Mouse (Mus musculus): ENCODE data around the gene Piezo1.

Piezo1 gene

DNA sequence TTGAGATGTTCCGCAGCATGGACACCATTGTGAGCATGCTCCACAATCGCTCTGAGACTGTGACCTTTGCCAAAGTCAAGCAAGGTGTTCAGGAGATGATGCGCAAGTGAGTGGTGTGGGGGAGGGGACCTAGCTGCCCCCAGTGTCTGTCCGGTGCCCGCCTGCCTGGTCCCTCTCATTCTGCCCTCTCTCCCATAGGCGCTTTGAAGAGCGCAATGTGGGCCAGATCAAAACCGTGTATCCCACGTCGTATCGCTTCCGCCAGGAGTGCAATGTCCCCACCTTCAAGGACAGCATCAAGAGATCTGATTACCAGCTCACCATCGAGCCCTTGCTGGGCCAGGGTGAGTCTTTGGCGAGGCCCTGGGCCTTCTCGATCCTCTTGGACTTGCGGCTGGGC, 18.9 kb upstream of the Piezo1 start:
- no peak for DNase-seq (ENCODE audit: low read depth)

DNA sequence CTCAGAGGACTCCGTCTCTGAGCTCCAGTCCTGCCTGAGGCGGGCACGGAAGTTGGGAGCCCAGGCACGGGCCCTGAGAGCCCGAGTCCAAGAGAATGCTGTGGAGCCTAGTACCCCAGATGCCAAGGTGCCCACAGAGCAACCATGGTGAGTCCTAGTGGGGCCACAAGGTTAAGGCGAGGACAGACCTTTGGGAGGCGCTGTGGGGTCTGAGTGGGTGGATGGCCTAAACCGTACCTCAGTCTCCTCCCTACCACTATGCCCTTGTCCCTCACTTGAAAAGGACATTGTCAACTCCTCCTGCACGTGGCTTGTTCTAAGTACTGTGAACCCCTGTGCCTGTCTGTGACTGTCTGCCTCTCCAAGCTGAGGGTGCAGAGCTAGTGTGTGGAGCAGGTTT, 18.2 kb upstream of the Piezo1 start:
- DNase-seq (ENCODE audit: low read depth): peak; percentile 17

DNA sequence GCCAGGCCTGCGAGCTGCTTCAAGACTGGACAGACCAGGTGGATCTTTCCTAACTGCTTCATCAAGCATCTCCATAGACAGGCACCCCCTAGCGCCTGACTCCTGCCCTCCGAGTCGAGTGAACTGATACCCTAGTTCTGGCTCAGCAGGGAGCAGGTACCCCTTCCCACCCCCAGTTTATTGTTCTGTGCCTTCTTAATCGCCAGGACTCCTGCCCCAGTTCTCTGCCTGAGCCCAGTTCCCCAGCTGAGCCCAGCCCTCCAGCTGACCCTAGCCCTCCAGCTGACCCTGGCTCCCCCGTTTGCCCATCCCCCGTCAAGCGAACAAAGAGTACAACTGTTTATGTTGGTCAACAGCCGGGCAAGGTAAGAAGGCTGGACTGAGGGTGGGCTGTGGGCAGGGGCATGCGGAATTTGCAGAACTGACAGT, 17.8 kb upstream of the Piezo1 start:
- DNase-seq (ENCODE audit: low read depth): peak; percentile 63

DNA sequence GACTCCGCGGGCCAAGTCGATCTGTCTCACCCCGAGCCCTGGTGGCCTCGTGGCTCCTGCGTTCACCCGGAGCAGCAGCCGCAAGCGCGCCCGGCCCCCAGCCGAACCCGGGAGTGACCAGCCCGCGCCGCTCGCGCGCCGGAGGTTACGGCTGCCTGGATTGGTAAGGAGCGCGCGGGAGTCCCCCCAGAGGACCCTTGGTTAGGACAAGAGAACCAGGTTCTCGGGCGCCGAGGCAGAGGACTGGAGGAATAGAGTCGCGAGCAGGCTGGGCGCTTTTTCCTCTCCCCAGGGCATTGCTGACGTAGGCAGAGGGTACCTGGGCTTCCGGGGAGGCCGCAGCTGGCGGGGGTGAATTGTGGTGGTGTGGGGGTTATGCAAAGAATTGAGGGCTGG, 17.0 kb upstream of the Piezo1 start:
- DNase-seq (ENCODE audit: low read depth): no peak

DNA sequence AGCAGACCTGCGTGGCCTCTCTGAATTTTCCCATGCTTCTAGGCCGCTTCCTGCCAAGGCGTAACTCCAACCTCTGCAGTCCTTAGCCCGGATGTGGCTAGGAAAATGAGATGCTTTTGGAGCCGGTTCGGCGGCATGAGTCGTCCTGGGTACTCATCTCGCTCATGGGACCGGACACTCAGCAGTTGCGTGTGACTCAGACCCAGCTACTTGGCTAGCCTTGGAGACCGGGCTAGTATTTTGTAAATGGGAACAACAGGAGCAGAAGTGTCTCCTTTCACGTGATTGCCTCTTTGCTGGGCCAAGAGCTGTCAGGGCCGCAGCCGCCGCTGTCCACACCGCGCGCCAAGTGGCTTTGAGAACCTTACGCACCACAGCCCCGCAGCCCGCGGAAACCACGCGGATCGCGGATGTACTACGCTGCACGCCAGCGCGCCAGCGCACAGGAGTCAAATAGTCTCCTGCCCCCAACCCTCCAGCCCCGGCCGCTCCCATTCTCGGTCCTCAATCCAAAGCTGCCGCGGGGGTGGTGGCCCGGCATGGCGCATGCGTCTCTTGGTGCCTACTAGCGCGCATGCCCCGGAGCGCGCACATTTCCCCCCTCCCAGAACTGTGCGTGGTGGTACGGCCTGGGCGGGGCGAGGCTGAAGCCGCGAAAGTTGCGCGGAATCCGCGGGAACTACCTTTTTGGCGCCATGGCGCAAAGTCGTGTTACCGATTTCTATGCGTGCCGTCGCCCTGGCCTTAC, 16.4 kb upstream of the Piezo1 start, which contains the start of gene Cdt1:
TSS of gene Cdt1 (plus strand) at position 655 of the 748 bp plus-strand sequence.
- peak; percentile 98 for DNase-seq (ENCODE audit: low read depth)

DNA sequence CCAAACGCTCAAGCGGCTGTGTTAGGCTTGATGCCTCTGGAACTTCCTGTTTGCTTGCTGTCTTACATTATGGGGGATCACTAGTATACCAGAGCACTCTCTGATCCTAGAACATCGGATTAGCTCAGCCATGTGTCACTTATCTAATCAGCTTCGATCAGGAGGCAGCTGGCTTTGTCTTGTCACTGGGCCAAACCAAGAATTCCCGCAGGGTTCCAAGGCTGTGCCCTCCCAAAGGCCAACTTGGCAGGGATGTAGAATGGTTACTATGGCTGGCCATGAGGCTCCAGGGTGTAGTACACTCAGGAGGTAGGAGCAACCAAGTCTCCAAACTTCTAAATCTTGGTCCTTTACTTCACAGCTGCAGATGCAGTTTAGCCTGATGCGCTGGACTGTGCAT, 15.6 kb upstream of the Piezo1 start:
- peak; percentile 77 for DNase-seq (ENCODE audit: low read depth)

DNA sequence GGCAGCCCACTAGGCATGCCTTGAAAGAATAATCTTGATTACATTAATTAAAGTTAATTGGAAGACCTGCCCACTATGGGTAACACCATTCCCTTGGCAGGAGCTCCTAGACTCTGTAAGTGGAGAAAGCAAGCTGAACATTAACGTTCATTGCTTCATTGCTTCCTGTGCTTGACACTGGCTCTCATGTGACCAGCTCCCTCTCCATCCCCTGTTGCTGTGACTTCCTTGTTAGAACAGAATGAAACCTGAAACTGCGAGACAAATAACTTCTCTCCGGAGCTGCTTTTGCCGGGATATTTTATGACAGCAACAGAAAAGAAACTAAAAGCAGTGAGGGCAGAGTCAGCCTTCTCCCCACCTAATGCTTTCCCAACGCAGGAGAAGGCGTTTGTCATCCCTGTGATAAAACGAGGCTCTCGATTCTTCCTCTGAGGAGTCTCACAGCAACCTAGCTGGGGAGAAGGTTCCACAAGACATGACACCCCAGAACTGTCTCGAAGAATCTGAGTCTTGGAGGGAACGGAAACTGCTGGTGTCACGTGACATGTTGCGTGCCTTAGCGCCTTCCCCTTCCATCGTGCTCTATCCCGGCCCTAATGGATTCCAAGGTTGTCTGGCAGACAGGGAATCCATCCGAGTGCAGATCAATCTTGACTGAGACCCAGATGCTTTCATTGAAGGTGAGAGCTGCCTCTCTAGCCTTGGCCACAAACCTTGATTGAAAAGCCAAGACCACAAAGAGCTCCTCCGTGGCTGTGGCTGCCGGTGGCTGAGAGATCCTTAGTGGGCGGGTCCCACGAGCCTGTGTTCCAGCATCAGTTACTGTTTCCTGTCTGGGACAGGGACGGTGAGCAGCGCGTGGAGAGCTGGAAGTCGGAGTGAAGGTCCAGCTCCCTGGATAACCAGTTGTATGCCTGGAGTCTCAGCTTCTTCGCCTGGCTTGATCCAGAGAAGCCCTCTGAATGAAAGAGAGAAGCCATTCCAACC, 13.5 kb upstream of the Piezo1 start:
- DNase-seq (ENCODE audit: low read depth): no peak

DNA sequence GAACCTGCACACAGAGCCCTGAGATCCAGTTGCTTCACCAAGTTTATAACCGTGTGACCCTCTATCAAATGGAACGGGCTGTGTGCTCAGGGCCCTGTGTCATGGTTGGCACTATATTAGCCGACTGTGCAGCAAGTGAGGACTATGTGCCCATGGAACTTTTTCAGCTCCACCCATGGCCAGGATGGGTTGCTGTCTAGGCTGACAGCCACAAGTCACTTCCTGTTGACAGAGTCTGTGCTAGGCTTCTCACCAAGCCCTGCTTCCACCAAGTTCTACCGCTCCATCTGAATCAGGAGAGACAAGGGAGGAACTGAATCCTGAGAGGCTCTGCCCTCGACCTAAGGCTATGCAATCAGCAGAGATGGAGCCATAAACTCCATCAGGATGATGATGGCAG, 10.1 kb upstream of the Piezo1 start:
- DNase-seq (ENCODE audit: low read depth): no peak

DNA sequence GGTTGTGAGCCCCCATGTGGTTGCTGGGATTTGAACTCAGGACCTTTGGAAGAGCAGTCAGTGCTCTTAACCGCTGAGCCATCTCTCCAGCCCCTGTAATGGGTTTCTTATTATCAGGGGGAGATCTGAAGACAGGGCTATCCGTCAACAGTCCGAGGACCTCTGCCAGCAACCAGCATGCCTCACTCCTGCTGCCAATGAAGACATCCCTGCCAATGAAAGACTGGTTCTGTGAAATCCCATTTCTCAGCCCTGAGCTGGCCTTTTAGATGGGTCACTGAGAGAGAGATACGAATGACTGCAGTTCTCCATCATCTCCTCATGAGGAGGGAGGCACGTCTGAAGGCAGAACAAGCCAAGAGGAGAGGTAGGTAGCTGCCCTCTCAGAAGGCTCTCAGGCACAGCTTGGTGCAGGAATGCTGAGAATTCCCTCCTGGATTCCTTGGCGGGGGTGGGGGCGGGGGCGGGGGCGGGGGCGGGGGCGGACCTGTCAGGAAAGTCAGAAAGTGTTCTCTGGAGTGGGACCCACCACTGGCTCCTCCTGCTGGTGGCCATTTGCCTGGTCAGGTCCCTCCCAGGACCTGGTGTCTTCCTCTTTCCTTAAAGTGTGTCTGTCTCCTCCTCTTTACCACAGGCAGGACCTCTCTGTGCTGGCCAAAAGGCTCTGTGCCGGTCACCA, 7.7 kb upstream of the Piezo1 start:
- DNase-seq (ENCODE audit: low read depth): peak; percentile 92

DNA sequence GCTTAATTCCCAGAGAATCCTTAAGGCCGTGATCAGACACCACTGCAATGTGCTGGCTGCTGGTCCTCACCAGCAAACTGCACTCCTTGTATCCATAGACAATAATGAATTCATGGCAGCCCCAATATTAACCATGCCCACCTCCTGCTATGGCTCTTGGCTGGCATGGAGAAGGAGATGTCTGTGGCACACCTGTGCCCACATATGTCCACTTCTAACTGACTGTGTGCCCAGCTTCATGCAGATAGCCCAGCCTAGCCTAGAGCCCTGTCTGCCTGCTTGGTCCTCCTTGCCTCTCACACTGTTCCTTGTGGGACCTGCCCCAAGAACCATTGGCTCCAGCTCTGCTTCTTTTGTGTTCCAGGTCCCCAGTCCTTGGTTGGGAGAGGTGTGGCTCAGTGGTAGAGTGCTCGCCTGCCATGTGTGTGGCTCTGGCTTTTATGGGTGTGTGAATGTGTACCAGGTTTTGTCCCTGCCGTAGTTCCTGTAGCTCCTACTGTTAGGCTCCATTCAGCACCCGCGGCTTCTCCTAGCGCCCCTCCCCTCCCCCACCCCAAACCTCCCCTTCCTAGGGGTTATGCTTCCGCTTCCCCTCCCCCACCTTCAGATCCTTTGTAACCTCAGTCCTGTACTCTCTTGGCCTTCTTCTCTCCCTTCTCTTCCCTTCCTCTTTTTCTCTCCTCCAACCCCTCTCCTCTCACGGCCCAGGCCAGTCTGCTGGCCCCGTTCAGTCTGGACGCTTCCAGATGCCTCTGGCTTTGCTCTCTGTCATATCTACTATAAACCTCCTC, 6.3 kb upstream of the Piezo1 start:
- peak; percentile 37 for DNase-seq (ENCODE audit: low read depth)

DNA sequence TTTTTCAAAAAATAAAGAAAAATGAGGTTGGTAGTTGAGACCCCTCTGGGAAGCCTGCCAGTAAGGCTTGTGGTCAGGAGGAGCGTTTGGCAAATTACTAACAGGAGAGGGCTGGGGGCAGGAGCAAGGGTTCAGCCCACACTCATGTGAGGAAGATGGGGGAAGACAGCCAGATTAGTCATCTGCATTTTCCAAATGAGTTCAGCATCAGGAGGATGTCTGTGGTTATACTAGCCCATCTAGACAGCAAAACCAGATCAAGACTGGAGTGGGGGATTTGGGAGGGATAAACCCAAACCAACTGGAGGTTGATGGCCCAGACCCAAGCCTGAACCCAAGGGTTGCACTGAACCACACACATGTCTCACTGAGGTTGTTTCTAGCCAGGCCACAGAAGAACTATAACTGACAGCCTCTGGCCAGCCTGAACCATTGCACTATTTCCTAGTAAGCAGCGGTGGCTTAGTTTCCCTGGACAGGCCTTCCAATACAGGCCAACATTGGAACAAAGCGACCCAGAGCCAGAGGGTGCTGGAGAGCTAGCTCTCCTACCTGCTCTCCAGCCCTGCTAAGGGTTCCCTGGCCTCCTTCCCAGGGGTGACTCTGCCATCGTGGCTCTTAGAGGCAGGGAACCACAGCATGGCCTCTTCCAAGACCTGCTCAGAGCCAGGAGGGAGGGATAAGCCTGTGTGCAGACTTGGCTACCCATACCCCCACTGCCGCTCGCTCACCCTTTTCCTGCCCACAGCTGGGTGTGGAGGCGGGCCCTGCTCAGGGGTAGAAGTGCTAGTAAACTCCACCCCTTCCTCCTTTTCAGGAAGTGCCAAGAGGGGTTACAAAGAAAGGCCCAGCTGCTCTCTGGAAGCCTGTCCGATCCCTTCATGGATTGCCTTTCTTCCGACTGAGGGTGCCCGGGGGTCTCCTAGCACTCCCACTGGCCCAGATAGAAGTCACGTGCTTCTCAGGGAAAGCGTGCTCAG, 5.2 kb upstream of the Piezo1 start:
- DNase-seq (ENCODE audit: low read depth): peak; percentile 99

DNA sequence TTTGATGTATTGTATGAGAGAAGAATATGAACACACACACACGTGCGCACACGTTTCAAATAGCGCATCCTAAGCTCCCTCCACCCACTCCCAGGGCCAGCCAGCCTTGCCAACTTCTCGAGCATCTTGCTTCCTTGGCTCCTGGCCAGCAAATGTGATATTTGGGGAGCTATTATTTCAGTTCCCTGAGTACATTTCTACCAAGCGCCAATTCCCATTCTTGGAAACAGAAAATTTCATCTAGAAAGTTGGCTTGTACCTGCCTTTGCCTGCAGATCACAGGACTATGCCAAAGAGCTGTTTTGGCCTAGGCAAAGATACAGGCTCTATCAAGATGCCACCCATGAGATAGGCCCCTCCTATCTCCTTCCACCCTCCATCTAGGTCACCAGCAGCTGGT, 3.7 kb upstream of the Piezo1 start:
- DNase-seq (ENCODE audit: low read depth): peak; percentile 74

DNA sequence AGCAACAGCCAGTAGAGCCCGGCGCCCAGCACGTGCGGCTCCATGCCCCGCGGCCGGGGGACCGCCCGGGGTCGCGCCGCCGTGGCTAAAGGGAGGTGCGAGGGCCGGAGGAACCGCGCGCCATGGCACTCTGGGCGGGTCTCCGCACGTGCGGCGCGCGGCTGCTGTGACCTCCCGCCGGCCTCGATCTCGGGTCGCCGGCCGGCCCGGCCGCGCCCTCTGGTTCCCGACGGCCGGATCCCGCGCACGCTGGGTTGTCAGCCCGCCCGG, 199 bp downstream of the Piezo1 start:
- DNase-seq (ENCODE audit: low read depth): no peak

DNA sequence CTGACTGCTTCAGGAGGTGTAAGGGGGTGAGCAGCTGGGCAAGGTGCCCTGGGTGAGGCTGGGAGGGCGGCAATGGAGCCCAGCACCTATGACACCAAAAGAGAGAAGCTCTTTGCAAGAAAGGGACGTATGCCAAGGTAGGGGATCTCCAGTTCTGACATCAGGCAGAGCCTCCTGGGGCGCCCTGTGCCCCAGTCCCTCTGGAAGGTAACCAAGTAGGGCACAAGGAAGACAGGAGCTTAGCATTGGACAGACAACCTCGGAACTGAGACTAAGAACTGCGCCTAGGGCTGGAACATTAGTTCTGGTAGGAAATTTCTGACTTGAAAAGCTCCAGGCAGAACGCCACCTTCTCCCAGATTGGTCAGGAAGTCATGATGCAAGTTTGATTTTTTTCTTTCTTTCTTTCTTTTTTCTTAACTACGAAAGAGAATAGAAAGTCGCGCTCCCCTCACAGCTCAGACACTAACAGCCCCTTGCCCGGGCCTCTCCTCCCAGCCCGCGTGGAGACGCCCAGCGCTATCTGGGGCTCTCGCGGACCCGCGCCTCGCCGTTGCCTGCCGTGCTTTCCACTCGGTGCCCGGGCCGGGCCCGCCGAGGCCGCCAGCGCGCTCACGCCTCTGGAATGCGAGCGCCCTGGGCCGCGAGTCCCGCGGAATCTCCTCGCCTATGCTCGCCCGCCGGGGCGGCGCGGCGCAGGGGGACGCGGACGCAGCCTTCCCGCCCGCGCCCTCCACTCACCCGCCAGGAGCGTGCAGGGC, 715 bp downstream of the Piezo1 start:
- peak; percentile 74 for DNase-seq (ENCODE audit: low read depth)

DNA sequence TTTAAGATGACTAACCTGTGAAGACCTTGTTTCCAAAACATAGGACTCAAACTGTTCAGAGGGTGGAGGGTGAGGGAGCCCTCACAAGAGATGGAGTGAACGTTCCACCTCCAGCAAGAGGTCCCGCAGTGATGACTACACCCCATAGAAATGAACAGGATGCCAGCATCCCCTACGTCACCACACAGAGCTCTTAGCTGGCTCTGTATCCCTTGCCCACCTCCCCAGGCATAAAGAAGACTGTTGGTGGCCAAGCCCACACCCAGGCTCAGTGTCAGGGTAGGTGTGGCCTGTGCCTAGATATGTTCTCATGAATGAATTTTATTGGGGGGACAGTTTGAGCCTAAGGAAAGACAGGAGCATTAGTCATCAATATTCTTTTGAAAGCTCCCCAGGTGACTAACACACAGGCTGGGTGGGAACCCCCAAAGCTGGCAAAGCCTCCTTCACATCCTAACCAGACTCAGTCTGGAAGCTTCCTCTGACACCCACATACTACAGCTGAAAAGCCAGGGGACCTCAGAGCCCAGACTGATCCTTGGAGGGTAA, 2.2 kb downstream of the Piezo1 start:
- DNase-seq (ENCODE audit: low read depth): peak; percentile 71

DNA sequence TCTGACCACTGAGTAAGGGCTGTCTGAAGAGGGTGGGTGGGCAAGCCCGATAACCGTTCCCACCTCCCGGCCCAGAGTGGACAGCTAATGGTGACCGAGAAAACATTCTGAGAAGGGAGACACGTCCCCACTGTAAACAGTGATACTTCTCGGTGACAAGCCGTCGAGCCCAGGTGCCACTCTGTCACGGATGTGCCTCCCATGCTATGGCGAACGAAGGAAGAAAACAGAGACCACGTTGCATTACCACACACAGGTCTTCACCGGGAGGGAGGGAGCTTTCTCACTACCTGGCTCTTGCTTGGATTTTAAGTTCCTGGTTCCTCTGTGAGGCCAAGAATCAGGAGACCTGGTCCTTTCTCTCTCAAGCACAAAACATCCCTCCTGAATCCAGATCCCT, 2.8 kb downstream of the Piezo1 start:
- no peak for DNase-seq (ENCODE audit: low read depth)

DNA sequence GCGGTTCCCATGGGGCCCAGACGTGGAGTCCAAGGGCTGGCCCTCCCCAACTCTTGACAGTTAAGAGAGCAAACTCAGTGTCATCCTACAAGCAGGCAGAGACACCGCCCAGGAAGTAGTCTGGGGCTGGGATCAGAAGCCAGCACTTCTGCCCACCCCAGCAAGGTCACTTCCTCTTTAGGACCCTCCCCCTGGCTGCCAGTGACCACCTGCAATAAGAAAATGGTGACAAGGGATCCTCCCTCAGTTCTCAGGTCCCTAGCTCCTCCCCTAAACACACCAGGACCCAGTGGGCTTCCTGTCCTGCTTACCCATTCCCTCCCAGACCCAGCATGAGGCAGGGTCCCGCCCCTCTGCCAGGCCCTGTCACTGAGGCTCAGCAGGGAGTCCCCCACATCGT, 3.3 kb downstream of the Piezo1 start:
- no peak for DNase-seq (ENCODE audit: low read depth)

DNA sequence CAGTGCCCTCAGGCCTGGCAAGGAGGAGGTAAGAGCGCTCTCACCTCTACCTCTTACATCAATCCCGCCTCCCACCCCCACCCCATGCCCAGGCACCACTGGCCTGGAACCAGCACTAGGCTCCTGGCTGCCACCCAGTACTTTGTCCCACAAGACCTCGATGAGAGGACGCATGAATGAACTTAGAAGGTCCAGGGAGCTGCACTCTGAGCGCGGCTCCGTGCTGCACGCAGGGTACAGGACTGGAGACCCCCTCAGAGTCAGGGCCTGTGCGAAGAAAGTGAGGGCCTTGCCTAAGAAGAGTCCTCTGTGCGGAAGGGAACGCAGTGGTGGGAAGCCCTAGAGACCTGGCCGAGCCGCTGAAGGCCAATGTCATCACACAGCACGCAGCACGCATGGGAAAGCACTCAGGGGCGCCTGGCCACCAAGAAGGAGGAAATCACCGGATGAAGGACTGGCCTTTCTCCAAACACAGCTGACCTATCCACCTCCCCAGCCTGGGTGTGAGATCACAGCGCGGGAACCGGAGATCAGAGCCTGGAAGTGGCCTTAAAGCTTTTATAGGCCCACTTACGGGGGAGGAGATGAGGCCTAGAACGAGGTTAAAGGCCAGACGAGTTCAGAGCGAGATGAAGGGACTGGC, 4.2 kb downstream of the Piezo1 start:
- no peak for DNase-seq (ENCODE audit: low read depth)
